Mouse (Mus musculus) forebrain, embryonic 13.5 days (tissue): ENCODE measurements around the gene Myo1g. TPM values are rescaled to one million over a fixed set of nuclear protein-coding genes. Genes with fewer than 3 reads are reported as not detected.

Experiments used
- ATAC-seq: fragments of 200-750 bp; cut with Nextera tagmentation; 2 replicates; pipeline ENCODE4 v1.8.0; 2017
- H3K27ac ChIP-seq: fragments of 300-500 bp; sonication (generic); 2 replicates; pipeline ENCODE4 v1.5.1; 2015; ENCODE audit warnings: inconsistent platforms, mild to moderate bottlenecking, moderate library complexity
- H3K27me3 ChIP-seq: fragments of 300-500 bp; sonication (generic); 2 replicates; pipeline ENCODE4 v1.6.1; 2015; ENCODE audit warnings: mild to moderate bottlenecking, inconsistent platforms
- H3K36me3 ChIP-seq: fragments of 300-500 bp; sonication (generic); 2 replicates; pipeline ENCODE4 v1.6.1; 2015; ENCODE audit warnings: mild to moderate bottlenecking, inconsistent platforms; ENCODE audit not compliant: poor library complexity, severe bottlenecking
- H3K4me1 ChIP-seq: fragments of 300-500 bp; sonication (generic); 2 replicates; pipeline ENCODE4 v1.6.1; 2015; ENCODE audit warnings: inconsistent platforms
- H3K4me2 ChIP-seq: fragments of 300-500 bp; sonication (generic); 2 replicates; pipeline ENCODE4 v1.6.1; 2015; ENCODE audit warnings: inconsistent platforms, mild to moderate bottlenecking, moderate library complexity
- H3K4me3 ChIP-seq: fragments of 300-500 bp; sonication (generic); 2 replicates; pipeline ENCODE4 v1.5.1; 2015; ENCODE audit warnings: mild to moderate bottlenecking, inconsistent platforms
- H3K9ac ChIP-seq: fragments of 300-500 bp; sonication (generic); 2 replicates; pipeline ENCODE4 v1.6.1; 2015; ENCODE audit warnings: mild to moderate bottlenecking, inconsistent platforms
- H3K9me3 ChIP-seq: fragments of 300-500 bp; sonication (generic); replicated peaks from 2 replicates; pipeline ENCODE4 v1.6.1; 2016; ENCODE audit warnings: inconsistent platforms
- WGBS: fragments of 180-500 bp; shearing (Covaris S2); methylation state at CpG from one replicate; pipeline ENCODE4 v1.1.7; 2015; 5-methylcytosine and 5-hydroxymethylcytosine counted together
- microRNA-seq: library from miRNA; unstranded; fragments of <30 nt; microRNA quantifications from one replicate; pipeline ENCODE4, GENCODE M21; 2016
- polyA plus RNA-seq: library from polyadenylated mRNA; unstranded; fragments of >200 nt; fragmentation: Nextera tagmentation; extraction: Ambion mirVana; gene quantifications from 2 replicates; pipeline ENCODE4 v1.2.1, GENCODE M21; 2015

Myo1g gene
- polyA plus RNA-seq, 1 experiment from 2014 or later: 0.17 TPM

DNA sequence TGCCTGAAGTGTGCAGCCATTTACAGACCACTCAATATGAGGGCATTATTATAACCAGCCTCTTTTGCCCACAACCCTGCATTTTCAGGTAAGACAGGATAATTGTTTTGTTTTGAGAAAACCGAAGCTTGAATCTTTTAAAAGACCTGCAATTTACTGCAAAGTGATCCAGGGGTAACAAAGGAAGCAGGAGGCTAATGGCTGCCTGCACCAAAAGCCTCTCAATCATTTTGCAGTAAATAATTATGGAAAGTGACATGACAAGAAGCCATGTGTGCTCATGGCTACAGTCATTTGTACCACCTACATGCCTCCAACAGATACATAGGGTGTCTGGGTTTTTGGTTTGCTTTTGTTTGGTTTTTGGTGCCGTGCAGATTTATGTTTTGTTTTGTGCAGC, 49.7 kb downstream of the Myo1g start:
- peaks cover 57% of the 10 kb centered on the region for H3K4me1 ChIP-seq
- ATAC-seq: no peak

DNA sequence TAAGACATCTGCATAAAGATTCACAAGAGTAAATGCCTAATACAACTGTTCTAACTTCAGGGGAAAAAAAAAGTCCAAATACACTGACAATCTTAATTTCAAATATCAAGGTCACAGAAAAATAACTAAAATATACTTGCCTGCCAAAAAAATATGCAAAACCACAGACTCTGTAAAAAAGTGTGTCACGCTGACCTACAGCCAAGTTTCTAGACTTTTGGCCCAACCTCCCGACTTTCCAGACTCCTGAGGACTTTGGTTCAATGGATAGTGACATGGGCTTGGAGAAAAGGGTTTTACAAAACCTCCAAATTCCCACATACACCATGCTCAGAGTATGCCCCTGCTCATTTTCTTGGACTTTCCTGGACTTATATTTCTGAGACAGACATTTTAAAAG, 52.2 kb downstream of the Myo1g start:
- Histone ChIP-seq H3K27ac (no peak overlapping the region), H3K27me3 (no peaks in the 10 kb centered on the region), H3K9me3 (no peaks in the 10 kb centered on the region), H3K4me1 (peaks cover 48% of the 10 kb centered on the region), H3K9ac (no peak overlapping the region), H3K36me3 (peaks cover 37% of the 10 kb centered on the region), H3K4me2 (no peak overlapping the region), H3K4me3 (no peak overlapping the region)
- no peak for ATAC-seq
- 87% methylated on average over 2 of the region's 2 CpGs for WGBS

More for the DNA sequence above, 49.7 kb downstream of the Myo1g start:
- 51% methylated on average over 2 of the region's 2 CpGs for WGBS
- H3K9ac ChIP-seq: peak overlapping the region; percentile 61
- peaks cover 23% of the 10 kb centered on the region for H3K36me3 ChIP-seq
- H3K9me3 ChIP-seq: no peaks in the 10 kb centered on the region
- H3K4me2 ChIP-seq: peak overlapping the region; percentile 76
- H3K4me3 ChIP-seq: peak overlapping the region; percentile 99
- H3K27me3 ChIP-seq: no peaks in the 10 kb centered on the region
- peak overlapping the region; percentile 72 for H3K27ac ChIP-seq

DNA sequence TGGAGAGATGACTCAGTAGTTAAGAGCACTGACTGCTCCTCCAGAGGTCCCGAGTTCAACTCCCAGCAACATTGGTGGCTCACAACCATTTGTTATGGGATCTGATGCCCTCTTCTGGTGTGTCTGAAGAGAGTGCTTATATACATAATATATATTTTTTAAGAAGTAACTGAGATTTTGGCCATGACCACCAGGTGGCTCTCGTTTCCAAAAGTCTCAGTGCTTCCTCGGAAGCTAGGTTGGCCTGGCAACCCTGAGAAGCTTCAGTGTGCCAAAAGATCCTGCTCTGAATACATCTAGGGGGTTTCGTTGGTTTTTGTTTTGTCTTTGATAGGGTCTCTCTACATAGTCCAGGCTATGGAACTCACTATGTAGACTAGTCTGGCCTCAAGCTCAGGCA, 55.6 kb downstream of the Myo1g start:
- H3K4me2 ChIP-seq: no peak overlapping the region
- H3K27ac ChIP-seq: no peak overlapping the region
- 28% methylated on average over 4 of the region's 4 CpGs for WGBS
- no peaks in the 10 kb centered on the region for H3K27me3 ChIP-seq
- no peak overlapping the region for H3K4me3 ChIP-seq
- peaks cover 16% of the 10 kb centered on the region for H3K4me1 ChIP-seq
- ATAC-seq: peak; percentile 73
- peaks cover 34% of the 10 kb centered on the region for H3K36me3 ChIP-seq
- H3K9me3 ChIP-seq: no peaks in the 10 kb centered on the region
- H3K9ac ChIP-seq: no peak overlapping the region

GRCm38 (mm10) chr11:6463159-6463837, 57.5 kb downstream of the Myo1g start:
- no peak for ATAC-seq
- no peak overlapping the region for H3K27ac ChIP-seq
- WGBS: 92% methylated on average over 6 of the region's 6 CpGs
- peaks cover 4% of the 10 kb centered on the region for H3K4me1 ChIP-seq
- H3K4me3 ChIP-seq: no peak overlapping the region
- peaks cover 34% of the 10 kb centered on the region for H3K36me3 ChIP-seq
- H3K9me3 ChIP-seq: no peaks in the 10 kb centered on the region
- no peak overlapping the region for H3K9ac ChIP-seq
- H3K27me3 ChIP-seq: no peaks in the 10 kb centered on the region
- H3K4me2 ChIP-seq: no peak overlapping the region

Small RNA genes within 50 kb of the gene (microRNA-seq; reads per million reads assigned to microRNA genes)
- gene Gm22123: not detected

Other genes with a start within 250 kb of the Myo1g start
- gene Tmed4, start 246.1 kb downstream of the Myo1g start, polyA plus RNA-seq: 154 and 155 TPM in 2 replicates
- 71.2 and 85.4 TPM in 2 replicates for gene Ogdh, start 229.3 kb downstream of the Myo1g start, polyA plus RNA-seq
- 29.1 and 31.1 TPM in 2 replicates for gene Zmiz2, start 131.9 kb downstream of the Myo1g start, polyA plus RNA-seq
- gene Ppia, start 105.5 kb downstream of the Myo1g start, polyA plus RNA-seq: 4,373 and 4,619 TPM in 2 replicates
- 942 and 1,061 TPM in 2 replicates for gene H2afv, start 76.5 kb downstream of the Myo1g start, polyA plus RNA-seq
- 13.9 and 14.8 TPM in 2 replicates for gene Purb, start 45.0 kb downstream of the Myo1g start, polyA plus RNA-seq
- 82.2 and 90.5 TPM in 2 replicates for gene Ccm2, start 25.9 kb upstream of the Myo1g start, polyA plus RNA-seq
- gene Nacad, start 85.1 kb upstream of the Myo1g start, polyA plus RNA-seq: 50.1 and 62.2 TPM in 2 replicates
- 32.1 and 36.5 TPM in 2 replicates for gene Tbrg4, start 105.1 kb upstream of the Myo1g start, polyA plus RNA-seq
- not detected in 2 replicates for gene Wap, start 117.7 kb upstream of the Myo1g start, polyA plus RNA-seq
- 1.9 and 2.2 TPM in 2 replicates for gene Ramp3, start 137.6 kb upstream of the Myo1g start, polyA plus RNA-seq